Mouse (Mus musculus) kidney, adult 2 months (tissue): ENCODE measurements around the gene Rin2.

Experiments used
- CTCF ChIP-seq: fragments of 200-500 bp; conservative IDR thresholded peaks from 2 replicates; pipeline ENCODE4 v1.5.1; 2011; ENCODE audit warnings: low read depth, mild to moderate bottlenecking, control low read depth, low read length, moderate library complexity, mixed read lengths; ENCODE audit not compliant: insufficient read depth, insufficient read length
- POLR2A ChIP-seq: fragments of 200-500 bp; IDR thresholded peaks from one replicate; pipeline ENCODE4 v1.6.1; 2011; ENCODE audit warnings: low read depth, low read length, control low read depth

DNA sequence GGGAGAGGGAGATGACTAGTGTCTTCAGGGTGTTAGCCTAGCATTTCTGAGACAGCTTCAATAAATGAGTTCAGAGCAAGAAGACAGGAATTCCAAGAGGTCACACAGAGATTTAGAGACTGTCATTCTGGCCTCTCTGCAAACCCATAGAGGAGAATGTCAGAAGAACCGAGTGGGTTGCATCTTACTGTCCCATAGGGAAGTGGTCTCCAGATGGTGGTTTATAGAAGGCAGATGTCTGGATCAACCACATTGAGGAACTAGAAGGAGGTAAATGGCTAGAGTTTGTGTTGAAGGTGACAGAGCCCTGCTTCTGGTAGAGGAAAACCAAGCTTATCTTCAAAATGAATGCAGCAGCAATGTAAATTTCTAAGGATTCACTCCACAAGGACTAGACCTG lies 61.5 kb downstream of the Rin2 start:
- no peak for TF ChIP-seq POLR2A
- no peak for TF ChIP-seq CTCF
